Mouse (Mus musculus): ENCODE measurements at regions not wholly inside any gene's neighbourhood (a gene's known extent, or its start where the extent isn't known, plus 50 kb on each side); places are given as distances from the start of the nearest gene placed in this dataset.

- Histone ChIP-seq H3K27ac (ENCODE audit: insufficient read depth, low read length) (peak overlapping the region; percentile 100), H3K4me1 (ENCODE audit: control insufficient read depth, insufficient read depth, low read length) (peaks cover 7% of the 10 kb centered on the region), H3K4me3 (ENCODE audit: insufficient read depth, low read length) (no peak overlapping the region)
- TF ChIP-seq POLR2A (IDR thresholded peaks at IDR 0.05; ENCODE audit: low read depth, low read length) = no peak
- TF ChIP-seq CTCF (IDR thresholded peaks at IDR 0.05; ENCODE audit: borderline replicate concordance, insufficient read depth, low read length) = no peak
These were observed 463.5 kb downstream of the Sorl1 start for GRCm38 (mm10) chr9:41660576-41660975.

- peak overlapping the region; percentile 100 for H3K27ac ChIP-seq (ENCODE audit: insufficient read depth, low read length)
- peaks cover 7% of the 10 kb centered on the region for H3K4me1 ChIP-seq (ENCODE audit: control insufficient read depth, insufficient read depth, low read length)
- no peak for TF ChIP-seq POLR2A (IDR thresholded peaks at IDR 0.05; ENCODE audit: low read depth, low read length)
- no peak for TF ChIP-seq CTCF (IDR thresholded peaks at IDR 0.05; ENCODE audit: borderline replicate concordance, insufficient read depth, low read length)
- H3K4me3 ChIP-seq (ENCODE audit: insufficient read depth, low read length) = no peak overlapping the region
These were observed 464.1 kb downstream of the Sorl1 start for GRCm38 (mm10) chr9:41660011-41660410.

- peak overlapping the region; percentile 99 for H3K27ac ChIP-seq (ENCODE audit: insufficient read depth, low read length)
- no peak overlapping the region for H3K4me3 ChIP-seq (ENCODE audit: insufficient read depth, low read length)
- TF ChIP-seq CTCF (IDR thresholded peaks at IDR 0.05; ENCODE audit: borderline replicate concordance, insufficient read depth, low read length) (no peak), POLR2A (IDR thresholded peaks at IDR 0.05; ENCODE audit: low read depth, low read length) (0 out of 2 replicates have a peak, but pooled peaks have one; percentile 15)
- H3K4me1 ChIP-seq (ENCODE audit: control insufficient read depth, insufficient read depth, low read length) = peaks cover 13% of the 10 kb centered on the region
These were observed 470.2 kb upstream of the Ubash3b start for GRCm38 (mm10) chr9:41631564-41632205.

- Histone ChIP-seq H3K4me1 (ENCODE audit: control insufficient read depth, insufficient read depth, low read length) (peaks cover 3% of the 10 kb centered on the region; the same call in 1 of the 2 replicates), H3K27ac (ENCODE audit: insufficient read depth, low read length) (peak overlapping the region; percentile 82)
- 0 out of 2 replicates have a peak, but pooled peaks have one; percentile 30 for TF ChIP-seq POLR2A (IDR thresholded peaks at IDR 0.05; ENCODE audit: low read depth, low read length)
- no peak for TF ChIP-seq CTCF (IDR thresholded peaks at IDR 0.05; ENCODE audit: borderline replicate concordance, insufficient read depth, low read length)
These were observed 459.8 kb upstream of the Ubash3b start for GRCm38 (mm10) chr9:41621341-41621740.

GRCm38 (mm10) chr9:41614002-41614401, 452.5 kb upstream of the Ubash3b start:
- H3K4me3 ChIP-seq (ENCODE audit: insufficient read depth, low read length) = no peak overlapping the region
- peak overlapping the region; percentile 98 for H3K27ac ChIP-seq (ENCODE audit: insufficient read depth, low read length)
- no peak for TF ChIP-seq CTCF (IDR thresholded peaks at IDR 0.05; ENCODE audit: borderline replicate concordance, insufficient read depth, low read length)
- TF ChIP-seq POLR2A (IDR thresholded peaks at IDR 0.05; ENCODE audit: low read depth, low read length) = no peak
- peaks cover 7% of the 10 kb centered on the region; the same call in 1 of the 2 replicates for H3K4me1 ChIP-seq (ENCODE audit: control insufficient read depth, insufficient read depth, low read length)

More at GRCm38 (mm10) chr9:41621341-41621740, 459.8 kb upstream of the Ubash3b start:
- H3K4me3 ChIP-seq (ENCODE audit: insufficient read depth, low read length) = no peak overlapping the region

- peak overlapping the region; percentile 98 for H3K27ac ChIP-seq (ENCODE audit: insufficient read depth, low read length)
- no peak for TF ChIP-seq CTCF (IDR thresholded peaks at IDR 0.05; ENCODE audit: borderline replicate concordance, insufficient read depth, low read length)
- TF ChIP-seq POLR2A (IDR thresholded peaks at IDR 0.05; ENCODE audit: low read depth, low read length) = no peak
- no peak overlapping the region for H3K4me3 ChIP-seq (ENCODE audit: insufficient read depth, low read length)
- peaks cover 7% of the 10 kb centered on the region; the same call in 1 of the 2 replicates for H3K4me1 ChIP-seq (ENCODE audit: control insufficient read depth, insufficient read depth, low read length)
These were observed 451.5 kb upstream of the Ubash3b start for GRCm38 (mm10) chr9:41612802-41613550.

- H3K4me1 ChIP-seq (ENCODE audit: control insufficient read depth, insufficient read depth, low read length) = peaks cover 7% of the 10 kb centered on the region; the same call in 1 of the 2 replicates
- no peak for TF ChIP-seq POLR2A (IDR thresholded peaks at IDR 0.05; ENCODE audit: low read depth, low read length)
- TF ChIP-seq CTCF (IDR thresholded peaks at IDR 0.05; ENCODE audit: borderline replicate concordance, insufficient read depth, low read length) = no peak
- peak overlapping the region; percentile 98 for H3K27ac ChIP-seq (ENCODE audit: insufficient read depth, low read length)
- H3K4me3 ChIP-seq (ENCODE audit: insufficient read depth, low read length) = no peak overlapping the region
These were observed 450.9 kb upstream of the Ubash3b start for GRCm38 (mm10) chr9:41612452-41612795.

GRCm38 (mm10) chr9:41611534-41612451, 450.3 kb upstream of the Ubash3b start:
- TF ChIP-seq CTCF (IDR thresholded peaks at IDR 0.05; ENCODE audit: borderline replicate concordance, insufficient read depth, low read length) (no peak), POLR2A (IDR thresholded peaks at IDR 0.05; ENCODE audit: low read depth, low read length) (no peak)
- H3K4me3 ChIP-seq (ENCODE audit: insufficient read depth, low read length) = no peak overlapping the region
- peaks cover 7% of the 10 kb centered on the region; the same call in 1 of the 2 replicates for H3K4me1 ChIP-seq (ENCODE audit: control insufficient read depth, insufficient read depth, low read length)
- H3K27ac ChIP-seq (ENCODE audit: insufficient read depth, low read length) = peak overlapping the region; percentile 98

GRCm38 (mm10) chr9:41610347-41610746, 448.9 kb upstream of the Ubash3b start:
- TF ChIP-seq POLR2A (IDR thresholded peaks at IDR 0.05; ENCODE audit: low read depth, low read length) = no peak
- TF ChIP-seq CTCF (IDR thresholded peaks at IDR 0.05; ENCODE audit: borderline replicate concordance, insufficient read depth, low read length) = no peak
- H3K27ac ChIP-seq (ENCODE audit: insufficient read depth, low read length) = peak overlapping the region; percentile 98
- peaks cover 7% of the 10 kb centered on the region; the same call in 1 of the 2 replicates for H3K4me1 ChIP-seq (ENCODE audit: control insufficient read depth, insufficient read depth, low read length)
- H3K4me3 ChIP-seq (ENCODE audit: insufficient read depth, low read length) = no peak overlapping the region
